Mouse (Mus musculus) heart, embryonic 10.5 days (tissue): ENCODE measurements around the gene Pla2g7. TPM values are rescaled to one million over a fixed set of nuclear protein-coding genes. Genes with fewer than 3 reads are reported as not detected.

ENCODE experiments used
- DNase-seq: peaks from one replicate; pipeline ENCODE4 v3.0.0-alpha.2; 2017; ENCODE audit warnings: low spot score
- H3K27ac ChIP-seq: fragments of 300-500 bp; sonication (generic); 2 replicates; pipeline ENCODE4 v1.5.1; 2016; ENCODE audit warnings: mild to moderate bottlenecking
- H3K27me3 ChIP-seq: fragments of 300-500 bp; sonication (generic); 2 replicates; pipeline ENCODE4 v1.6.1; 2016; ENCODE audit warnings: mild to moderate bottlenecking; ENCODE audit not compliant: poor library complexity, insufficient read depth, severe bottlenecking
- H3K36me3 ChIP-seq: fragments of 300-500 bp; sonication (generic); 2 replicates; pipeline ENCODE4 v1.6.1; 2016; ENCODE audit warnings: mild to moderate bottlenecking, moderate library complexity
- H3K4me1 ChIP-seq: fragments of 300-500 bp; sonication (generic); 2 replicates; pipeline ENCODE4 v1.6.1; 2016; ENCODE audit warnings: mild to moderate bottlenecking
- H3K4me3 ChIP-seq: fragments of 300-500 bp; sonication (generic); 2 replicates; pipeline ENCODE4 v1.5.1; 2016; ENCODE audit warnings: mild to moderate bottlenecking, moderate library complexity
- H3K9me3 ChIP-seq: fragments of 300-500 bp; sonication (generic); 2 replicates; pipeline ENCODE4 v1.6.1; 2016; ENCODE audit warnings: mild to moderate bottlenecking, moderate library complexity
- WGBS: fragments of 180-500 bp; shearing (Covaris S2); methylation state at CpG from one replicate; pipeline ENCODE4 v1.1.7; 2016; 5-methylcytosine and 5-hydroxymethylcytosine counted together
- polyA plus RNA-seq: library from polyadenylated mRNA; unstranded; fragments of >200 nt; fragmentation: Nextera tagmentation; extraction: Ambion mirVana; gene quantifications from 2 replicates; pipeline ENCODE4 v1.2.1, GENCODE M21; 2016

The Pla2g7 gene
- polyA plus RNA-seq, 1 experiment from 2014 or later = 12.5 TPM

GRCm38 (mm10) chr17:43554516-43555403, 13.1 kb upstream of the Pla2g7 start:
- H3K4me3 ChIP-seq = no peak overlapping the region
- H3K27me3 ChIP-seq = no peaks in the 10 kb centered on the region
- H3K4me1 ChIP-seq = peaks cover 27% of the 10 kb centered on the region; the same call in 1 of the 2 replicates
- H3K36me3 ChIP-seq = no peaks in the 10 kb centered on the region
- peak overlapping the region; percentile 19; the same call in 1 of the 2 replicates for H3K27ac ChIP-seq
- no peaks in the 10 kb centered on the region for H3K9me3 ChIP-seq
- WGBS = 38% methylated on average over 12 of the region's 12 CpGs
- DNase-seq = peak; percentile 83

- no peak for DNase-seq
- Histone ChIP-seq H3K4me3 (no peak overlapping the region), H3K27me3 (no peaks in the 10 kb centered on the region), H3K4me1 (peaks cover 15% of the 10 kb centered on the region; the same call in 1 of the 2 replicates), H3K9me3 (no peaks in the 10 kb centered on the region), H3K27ac (no peak overlapping the region), H3K36me3 (no peaks in the 10 kb centered on the region)
- WGBS = 80% methylated on average over 4 of the region's 4 CpGs
These were observed 10.8 kb upstream of the Pla2g7 start for GRCm38 (mm10) chr17:43557104-43557503.

GRCm38 (mm10) chr17:43557541-43558090, 10.3 kb upstream of the Pla2g7 start:
- no peak for DNase-seq
- H3K4me3 ChIP-seq = no peak overlapping the region
- H3K36me3 ChIP-seq = no peaks in the 10 kb centered on the region
- 59% methylated on average over 6 of the region's 6 CpGs for WGBS
- no peaks in the 10 kb centered on the region for H3K9me3 ChIP-seq
- peaks cover 15% of the 10 kb centered on the region; the same call in 1 of the 2 replicates for H3K4me1 ChIP-seq
- H3K27ac ChIP-seq = no peak overlapping the region
- H3K27me3 ChIP-seq = no peaks in the 10 kb centered on the region

GRCm38 (mm10) chr17:43558678-43559077, 9.2 kb upstream of the Pla2g7 start:
- Histone ChIP-seq H3K9me3 (no peaks in the 10 kb centered on the region), H3K27ac (no peak overlapping the region), H3K4me1 (peaks cover 15% of the 10 kb centered on the region; the same call in 1 of the 2 replicates), H3K27me3 (no peaks in the 10 kb centered on the region), H3K36me3 (no peaks in the 10 kb centered on the region), H3K4me3 (no peak overlapping the region)
- no peak for DNase-seq
- WGBS = 79% methylated on average over 3 of the region's 3 CpGs

GRCm38 (mm10) chr17:43563192-43563987, 4.5 kb upstream of the Pla2g7 start:
- Histone ChIP-seq H3K36me3 (no peaks in the 10 kb centered on the region), H3K27me3 (no peaks in the 10 kb centered on the region), H3K27ac (no peak overlapping the region), H3K4me3 (no peak overlapping the region), H3K4me1 (peaks cover 6% of the 10 kb centered on the region), H3K9me3 (no peaks in the 10 kb centered on the region)
- WGBS = 80% methylated on average over 7 of the region's 7 CpGs
- no peak for DNase-seq

- Histone ChIP-seq H3K36me3 (no peaks in the 10 kb centered on the region), H3K4me3 (peak overlapping the region; percentile 65), H3K4me1 (peaks cover 19% of the 10 kb centered on the region), H3K9me3 (no peaks in the 10 kb centered on the region), H3K27me3 (peaks cover 4% of the 10 kb centered on the region; the same call in 1 of the 2 replicates), H3K27ac (peak overlapping the region; percentile 83)
- no peak for DNase-seq
- 12% methylated on average over 12 of the region's 12 CpGs for WGBS
These were observed 306 bp upstream of the Pla2g7 start for GRCm38 (mm10) chr17:43567593-43567991.

- Histone ChIP-seq H3K9me3 (no peaks in the 10 kb centered on the region), H3K4me1 (peaks cover 19% of the 10 kb centered on the region), H3K27me3 (peaks cover 4% of the 10 kb centered on the region; the same call in 1 of the 2 replicates), H3K27ac (no peak overlapping the region), H3K4me3 (peak overlapping the region; percentile 65; the same call in 1 of the 2 replicates), H3K36me3 (no peaks in the 10 kb centered on the region)
- no peak for DNase-seq
- 50% methylated on average over 7 of the region's 7 CpGs for WGBS
These were observed 1.4 kb downstream of the Pla2g7 start for GRCm38 (mm10) chr17:43569287-43569686.

GRCm38 (mm10) chr17:43573624-43574073, 5.8 kb downstream of the Pla2g7 start:
- no peak overlapping the region for H3K4me3 ChIP-seq
- H3K27ac ChIP-seq = no peak overlapping the region
- no peaks in the 10 kb centered on the region for H3K9me3 ChIP-seq
- H3K27me3 ChIP-seq = peaks cover 4% of the 10 kb centered on the region; the same call in 1 of the 2 replicates
- WGBS = 42% methylated on average over 3 of the region's 3 CpGs
- no peak for DNase-seq
- H3K36me3 ChIP-seq = no peaks in the 10 kb centered on the region
- H3K4me1 ChIP-seq = peaks cover 11% of the 10 kb centered on the region

- no peak for DNase-seq
- Histone ChIP-seq H3K4me3 (peak overlapping the region; percentile 22; the same call in 1 of the 2 replicates), H3K9me3 (no peaks in the 10 kb centered on the region), H3K27me3 (no peaks in the 10 kb centered on the region), H3K27ac (peak overlapping the region; percentile 79), H3K4me1 (peaks cover 22% of the 10 kb centered on the region), H3K36me3 (no peaks in the 10 kb centered on the region)
- WGBS = 27% methylated on average over 3 of the region's 3 CpGs
These were observed 12.6 kb downstream of the Pla2g7 start for GRCm38 (mm10) chr17:43580456-43580855.

GRCm38 (mm10) chr17:43581012-43581467, 13.1 kb downstream of the Pla2g7 start:
- DNase-seq = peak; percentile 82
- no peaks in the 10 kb centered on the region for H3K36me3 ChIP-seq
- H3K27ac ChIP-seq = peak overlapping the region; percentile 79
- H3K4me1 ChIP-seq = peaks cover 22% of the 10 kb centered on the region
- H3K27me3 ChIP-seq = no peaks in the 10 kb centered on the region
- 22% methylated on average over 8 of the region's 8 CpGs for WGBS
- peak overlapping the region; percentile 22; the same call in 1 of the 2 replicates for H3K4me3 ChIP-seq
- no peaks in the 10 kb centered on the region for H3K9me3 ChIP-seq

GRCm38 (mm10) chr17:43584771-43585170, 16.9 kb downstream of the Pla2g7 start:
- no peak overlapping the region for H3K4me3 ChIP-seq
- peaks cover 22% of the 10 kb centered on the region for H3K4me1 ChIP-seq
- no peak for DNase-seq
- 67% methylated on average over 7 of the region's 7 CpGs for WGBS
- H3K27me3 ChIP-seq = no peaks in the 10 kb centered on the region
- H3K36me3 ChIP-seq = no peaks in the 10 kb centered on the region
- no peaks in the 10 kb centered on the region for H3K9me3 ChIP-seq
- H3K27ac ChIP-seq = no peak overlapping the region

GRCm38 (mm10) chr17:43587278-43587677, 19.4 kb downstream of the Pla2g7 start:
- Histone ChIP-seq H3K36me3 (no peaks in the 10 kb centered on the region), H3K27me3 (no peaks in the 10 kb centered on the region), H3K4me1 (peaks cover 3% of the 10 kb centered on the region), H3K27ac (no peak overlapping the region), H3K4me3 (no peak overlapping the region), H3K9me3 (no peaks in the 10 kb centered on the region)
- WGBS = 75% methylated on average over 2 of the region's 2 CpGs
- DNase-seq = no peak
